Mouse (Mus musculus): ENCODE results near the gene Plk5.

DNA sequence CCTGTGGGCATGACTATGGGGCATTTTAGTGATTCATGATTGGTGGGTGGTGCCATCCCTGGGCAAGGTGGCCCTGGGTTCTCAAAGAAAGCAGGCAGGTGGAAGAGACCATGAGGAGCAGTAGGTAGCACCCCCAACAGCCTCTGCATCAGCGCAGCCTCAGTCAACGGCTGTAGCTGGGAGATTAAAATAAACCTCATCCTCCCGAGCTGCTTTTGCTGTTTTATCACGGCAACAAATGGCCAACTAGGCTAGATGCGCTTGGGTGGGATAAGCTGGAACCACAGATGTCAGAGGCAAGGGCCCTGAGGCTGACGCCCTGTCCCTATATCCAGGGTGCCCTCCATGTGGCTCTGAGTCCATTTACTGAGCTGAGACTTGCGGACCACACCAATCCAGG is 28.4 kb downstream of the Plk5 start:
- TF ChIP-seq EP300 (IDR thresholded peaks at IDR 0.05; ENCODE audit: low read depth) (peak; percentile 68), CTCF (IDR thresholded peaks at IDR 0.05; ENCODE audit: low read depth) (no peak)
